Mouse (Mus musculus) lung, postnatal 0 days (tissue): ENCODE measurements around the gene Hist1h2af.

ENCODE experiments used
- CTCF ChIP-seq: IDR thresholded peaks from 2 replicates; pipeline ENCODE4 v1.5.1; 2016; ENCODE audit warnings: antibody characterized with exemption, mild to moderate bottlenecking
- EP300 ChIP-seq: IDR thresholded peaks from 2 replicates; pipeline ENCODE4 v1.6.1; 2016; ENCODE audit warnings: antibody characterized with exemption, mild to moderate bottlenecking, control low read depth

- TF ChIP-seq CTCF (peak; percentile 77), EP300 (no peak; the same call in 1 of the 2 replicates)
These were observed 29.2 kb downstream of the Hist1h2af start for GRCm38 (mm10) chr13:23562699-23563462.
